Mouse (Mus musculus) gonadal fat pad, adult 2 months (tissue): ENCODE measurements at regions not wholly inside any gene's neighbourhood (a gene's known extent, or its start where the extent isn't known, plus 50 kb on each side); places are given as distances from the start of the nearest gene placed in this dataset.

ENCODE experiments used
- DNase-seq: peaks from one replicate; pipeline ENCODE4 v3.0.0-alpha.2; 2012; ENCODE audit warnings: low read depth

GRCm38 (mm10) chr2:11853210-11853973, 75.7 kb downstream of the Ankrd16 start:
- no peak for DNase-seq

GRCm38 (mm10) chr2:11869983-11870382, 92.3 kb downstream of the Ankrd16 start:
- no peak for DNase-seq

- no peak for DNase-seq
These were observed 102.3 kb downstream of the Ankrd16 start for GRCm38 (mm10) chr2:11880005-11880404.

- DNase-seq: no peak
These were observed 117.3 kb downstream of the Ankrd16 start for GRCm38 (mm10) chr2:11894792-11895568.

GRCm38 (mm10) chr2:11899698-11900660, 122.3 kb downstream of the Ankrd16 start:
- DNase-seq: no peak

GRCm38 (mm10) chr2:11914782-11915181, 137.1 kb downstream of the Ankrd16 start:
- DNase-seq: no peak

GRCm38 (mm10) chr2:11917373-11917772, 139.7 kb downstream of the Ankrd16 start:
- no peak for DNase-seq

- DNase-seq: no peak
These were observed 140.4 kb downstream of the Ankrd16 start for GRCm38 (mm10) chr2:11918070-11918469.

GRCm38 (mm10) chr2:11960777-11961176, 183.1 kb downstream of the Ankrd16 start:
- DNase-seq: no peak

- DNase-seq: no peak
These were observed 187.7 kb downstream of the Ankrd16 start for GRCm38 (mm10) chr2:11965374-11965773.

GRCm38 (mm10) chr2:11967001-11967400, 189.3 kb downstream of the Ankrd16 start:
- no peak for DNase-seq

- DNase-seq: no peak
These were observed 194.3 kb downstream of the Ankrd16 start for GRCm38 (mm10) chr2:11971972-11972371.

- no peak for DNase-seq
These were observed 224.5 kb downstream of the Ankrd16 start for GRCm38 (mm10) chr2:12001938-12002899.

GRCm38 (mm10) chr2:12004330-12004729, 226.7 kb downstream of the Ankrd16 start:
- DNase-seq: no peak

GRCm38 (mm10) chr2:12007201-12007600, 229.5 kb downstream of the Ankrd16 start:
- no peak for DNase-seq

GRCm38 (mm10) chr2:12011441-12011840, 233.8 kb downstream of the Ankrd16 start:
- no peak for DNase-seq

GRCm38 (mm10) chr2:12019607-12020006, 241.9 kb downstream of the Ankrd16 start:
- DNase-seq: no peak

GRCm38 (mm10) chr2:12023402-12024111, 245.9 kb downstream of the Ankrd16 start:
- DNase-seq: no peak

- DNase-seq: no peak
These were observed 248.5 kb downstream of the Ankrd16 start for GRCm38 (mm10) chr2:12026220-12026619.
